Mouse (Mus musculus) limb, embryonic 15.5 days (tissue): ENCODE results near the gene Slc41a2. TPM values are rescaled to one million over a fixed set of nuclear protein-coding genes. Genes with fewer than 3 reads are reported as not detected.

Experiments
- ATAC-seq: fragments of 200-750 bp; cut with Nextera tagmentation; 2 replicates; pipeline ENCODE4 v1.8.0; 2017; ENCODE audit warnings: low read depth, moderate TSS enrichment; ENCODE audit not compliant: insufficient number of reproducible peaks, low FRiP score, low TSS enrichment
- H3K27ac ChIP-seq: fragments of 300-500 bp; sonication (generic); 2 replicates; pipeline ENCODE4 v1.5.1; 2015; ENCODE audit warnings: moderate library complexity, mild to moderate bottlenecking, inconsistent platforms
- H3K27me3 ChIP-seq: fragments of 300-500 bp; sonication (generic); 2 replicates; pipeline ENCODE4 v1.6.1; 2015; ENCODE audit warnings: inconsistent platforms
- H3K36me3 ChIP-seq: fragments of 300-500 bp; sonication (generic); 2 replicates; pipeline ENCODE4 v1.6.1; 2015; ENCODE audit warnings: inconsistent platforms
- H3K4me1 ChIP-seq: fragments of 300-500 bp; sonication (generic); 2 replicates; pipeline ENCODE4 v1.6.1; 2015; ENCODE audit warnings: inconsistent platforms
- H3K4me2 ChIP-seq: fragments of 300-500 bp; sonication (generic); 2 replicates; pipeline ENCODE4 v1.6.1; 2015; ENCODE audit warnings: mild to moderate bottlenecking, inconsistent platforms
- H3K4me3 ChIP-seq: fragments of 300-500 bp; sonication (generic); 2 replicates; pipeline ENCODE4 v1.5.1; 2015; ENCODE audit warnings: mild to moderate bottlenecking, inconsistent platforms
- H3K9ac ChIP-seq: fragments of 300-500 bp; sonication (generic); 2 replicates; pipeline ENCODE4 v1.6.1; 2015; ENCODE audit warnings: inconsistent platforms
- H3K9me3 ChIP-seq: fragments of 300-500 bp; sonication (generic); 2 replicates; pipeline ENCODE4 v1.6.1; 2016; ENCODE audit warnings: inconsistent platforms
- WGBS: fragments of 180-500 bp; shearing (Covaris S2); methylation state at CpG from one replicate; pipeline ENCODE4 v1.1.7; 2015; 5-methylcytosine and 5-hydroxymethylcytosine counted together
- polyA plus RNA-seq: library from polyadenylated mRNA; unstranded; fragments of >200 nt; fragmentation: Nextera tagmentation; extraction: Ambion mirVana; gene quantifications from 2 replicates; pipeline ENCODE4 v1.2.1, GENCODE M21; 2015

The Slc41a2 gene
- polyA plus RNA-seq, 1 experiment from 2014 or later, result 1.7 TPM

DNA sequence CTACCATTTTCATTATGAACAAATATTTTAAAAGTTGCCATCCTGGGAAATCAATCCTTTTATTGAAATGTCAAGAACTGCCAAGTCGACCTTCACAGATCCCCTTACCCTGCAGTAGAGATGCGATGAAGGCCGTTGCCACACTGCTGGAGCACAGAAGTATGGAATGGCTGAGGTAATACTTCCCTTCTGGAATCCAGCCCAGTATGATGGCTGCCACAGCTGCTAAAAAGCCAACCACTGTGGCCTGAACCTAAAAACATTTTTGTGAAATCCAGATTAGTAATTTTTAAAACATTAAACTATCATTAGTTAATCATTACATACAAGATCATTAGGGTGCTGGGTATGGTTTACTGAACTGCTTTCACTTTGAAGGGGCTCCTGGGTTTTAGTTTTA lies 36.6 kb downstream of the Slc41a2 start:
- ATAC-seq, result no peak
- WGBS, result 41% methylated on average over 3 of the region's 3 CpGs
- H3K4me3 ChIP-seq, result no peak overlapping the region
- no peak overlapping the region for H3K4me2 ChIP-seq
- no peak overlapping the region for H3K27ac ChIP-seq
- H3K9me3 ChIP-seq, result no peaks in the 10 kb centered on the region
- H3K4me1 ChIP-seq, result no peaks in the 10 kb centered on the region
- no peak overlapping the region for H3K9ac ChIP-seq
- peaks cover 3% of the 10 kb centered on the region; the same call in 1 of the 2 replicates for H3K27me3 ChIP-seq
- H3K36me3 ChIP-seq, result no peaks in the 10 kb centered on the region

DNA sequence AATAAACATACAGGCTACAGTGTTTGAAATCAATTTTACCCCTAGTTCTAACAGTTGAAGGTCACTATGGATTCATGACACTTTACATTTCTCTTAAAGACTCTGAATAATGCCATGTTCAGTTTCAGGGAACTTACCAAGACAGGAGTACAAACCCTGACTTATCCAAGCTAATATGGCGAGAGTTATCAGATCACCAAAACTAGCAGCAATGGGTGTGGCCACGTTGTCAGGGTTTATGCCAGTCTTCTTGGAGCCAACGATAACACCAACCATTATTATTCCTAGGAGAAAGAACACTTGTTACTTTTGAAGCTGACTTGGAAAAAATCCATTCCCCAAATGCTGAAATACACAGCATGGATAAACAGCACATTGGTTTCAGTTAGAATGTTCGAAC lies 40.7 kb downstream of the Slc41a2 start:
- WGBS, result 59% methylated on average over 4 of the region's 4 CpGs
- H3K27ac ChIP-seq, result no peak overlapping the region
- no peak for ATAC-seq
- H3K4me2 ChIP-seq, result no peak overlapping the region
- no peak overlapping the region for H3K9ac ChIP-seq
- no peaks in the 10 kb centered on the region for H3K4me1 ChIP-seq
- peaks cover 32% of the 10 kb centered on the region for H3K27me3 ChIP-seq
- no peak overlapping the region for H3K4me3 ChIP-seq
- no peaks in the 10 kb centered on the region for H3K9me3 ChIP-seq
- H3K36me3 ChIP-seq, result no peaks in the 10 kb centered on the region

DNA sequence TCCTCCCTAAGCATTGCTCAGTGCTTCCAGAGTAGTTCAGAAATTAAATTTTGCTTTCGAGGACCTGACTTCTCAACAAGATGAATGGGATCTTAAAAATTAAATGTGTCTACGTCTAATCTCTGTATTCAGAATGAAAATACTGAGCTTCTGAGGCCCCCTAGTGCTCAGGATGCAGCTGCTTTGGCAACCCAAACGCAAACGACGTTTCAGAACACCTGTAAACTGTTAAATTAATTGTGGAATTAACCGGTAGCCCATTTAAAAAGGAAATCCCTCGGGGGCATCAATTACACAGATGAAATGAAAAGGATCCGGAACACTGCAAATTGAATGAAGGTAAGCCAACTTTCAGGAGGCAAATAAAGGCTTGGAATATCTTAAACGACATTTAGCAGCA lies 42.9 kb downstream of the Slc41a2 start:
- ATAC-seq, result no peak
- Histone ChIP-seq H3K9me3 (no peaks in the 10 kb centered on the region), H3K4me3 (no peak overlapping the region), H3K27me3 (peaks cover 37% of the 10 kb centered on the region), H3K27ac (no peak overlapping the region), H3K4me2 (no peak overlapping the region), H3K9ac (no peak overlapping the region), H3K4me1 (no peaks in the 10 kb centered on the region), H3K36me3 (no peaks in the 10 kb centered on the region)
- 9% methylated on average over 9 of the region's 9 CpGs for WGBS

DNA sequence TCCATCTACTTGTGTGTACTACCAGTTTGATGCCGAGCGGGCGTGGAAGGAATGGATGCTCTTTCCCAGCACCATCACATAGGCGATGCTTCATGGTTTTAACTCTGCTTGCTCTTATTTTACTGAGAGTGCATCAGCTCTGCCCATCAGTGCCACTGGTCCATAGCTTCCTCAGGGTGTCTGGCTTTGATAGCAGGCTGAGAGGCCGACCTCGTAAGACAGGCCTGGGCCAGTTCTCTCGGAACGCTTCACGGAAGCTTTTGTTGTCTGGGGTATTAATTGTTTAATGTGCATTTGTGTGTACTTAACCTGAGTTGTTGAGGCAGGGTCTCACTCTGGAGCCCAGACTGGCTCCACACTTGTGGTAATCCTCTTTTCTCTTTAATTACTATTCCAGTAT lies 44.3 kb downstream of the Slc41a2 start:
- Histone ChIP-seq H3K9ac (no peak overlapping the region), H3K4me3 (no peak overlapping the region), H3K27me3 (peaks cover 37% of the 10 kb centered on the region), H3K4me1 (no peaks in the 10 kb centered on the region), H3K27ac (no peak overlapping the region), H3K36me3 (no peaks in the 10 kb centered on the region), H3K4me2 (no peak overlapping the region), H3K9me3 (no peaks in the 10 kb centered on the region)
- ATAC-seq, result no peak
- 81% methylated on average over 9 of the region's 9 CpGs for WGBS

- peaks cover 37% of the 10 kb centered on the region for H3K27me3 ChIP-seq
- H3K4me1 ChIP-seq, result no peaks in the 10 kb centered on the region; the same call in 1 of the 2 replicates
- H3K4me2 ChIP-seq, result no peak overlapping the region
- H3K9me3 ChIP-seq, result no peaks in the 10 kb centered on the region
- H3K4me3 ChIP-seq, result no peak overlapping the region
- H3K36me3 ChIP-seq, result no peaks in the 10 kb centered on the region
- H3K9ac ChIP-seq, result no peak overlapping the region
- ATAC-seq, result no peak
- H3K27ac ChIP-seq, result no peak overlapping the region
- WGBS, result 81% methylated on average over 11 of the region's 11 CpGs
These were observed 46.0 kb downstream of the Slc41a2 start for GRCm38 (mm10) chr10:83291731-83292130.

DNA sequence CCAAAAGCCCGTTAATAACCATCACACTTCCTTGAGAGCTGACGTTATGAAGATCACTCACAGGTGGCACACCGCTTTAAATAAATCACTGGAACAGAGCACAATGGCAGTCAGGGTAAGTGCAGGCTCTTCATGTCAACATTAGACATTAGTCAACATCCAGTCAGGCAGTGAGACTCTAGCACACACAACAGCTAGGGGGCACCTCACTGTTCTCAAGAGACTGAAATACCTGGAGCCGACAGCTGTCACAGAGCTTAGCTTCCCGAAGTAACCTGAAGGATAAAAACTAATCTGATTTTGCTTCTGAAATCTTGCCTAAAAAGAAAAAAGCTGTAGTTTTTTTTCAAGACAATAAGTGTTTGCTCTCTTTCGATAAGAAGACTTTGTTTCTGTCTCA lies 49.9 kb downstream of the Slc41a2 start:
- ATAC-seq, result no peak
- H3K9me3 ChIP-seq, result no peaks in the 10 kb centered on the region
- H3K27me3 ChIP-seq, result 0 out of 2 replicates have a peak, but pooled peaks cover 9% of the 10 kb centered on the region
- H3K4me2 ChIP-seq, result no peak overlapping the region
- 64% methylated on average over 6 of the region's 6 CpGs for WGBS
- H3K27ac ChIP-seq, result no peak overlapping the region
- H3K36me3 ChIP-seq, result no peaks in the 10 kb centered on the region
- H3K4me3 ChIP-seq, result no peak overlapping the region
- peaks cover 10% of the 10 kb centered on the region; the same call in 1 of the 2 replicates for H3K4me1 ChIP-seq
- no peak overlapping the region for H3K9ac ChIP-seq

GRCm38 (mm10) chr10:83286399-83286798 lies 51.3 kb downstream of the Slc41a2 start:
- Histone ChIP-seq H3K9ac (no peak overlapping the region), H3K9me3 (no peaks in the 10 kb centered on the region), H3K36me3 (no peaks in the 10 kb centered on the region), H3K27me3 (no peaks in the 10 kb centered on the region), H3K4me1 (peaks cover 10% of the 10 kb centered on the region; the same call in 1 of the 2 replicates), H3K4me3 (no peak overlapping the region), H3K27ac (no peak overlapping the region), H3K4me2 (no peak overlapping the region)
- WGBS, result 25% methylated on average over 7 of the region's 7 CpGs
- no peak for ATAC-seq

DNA sequence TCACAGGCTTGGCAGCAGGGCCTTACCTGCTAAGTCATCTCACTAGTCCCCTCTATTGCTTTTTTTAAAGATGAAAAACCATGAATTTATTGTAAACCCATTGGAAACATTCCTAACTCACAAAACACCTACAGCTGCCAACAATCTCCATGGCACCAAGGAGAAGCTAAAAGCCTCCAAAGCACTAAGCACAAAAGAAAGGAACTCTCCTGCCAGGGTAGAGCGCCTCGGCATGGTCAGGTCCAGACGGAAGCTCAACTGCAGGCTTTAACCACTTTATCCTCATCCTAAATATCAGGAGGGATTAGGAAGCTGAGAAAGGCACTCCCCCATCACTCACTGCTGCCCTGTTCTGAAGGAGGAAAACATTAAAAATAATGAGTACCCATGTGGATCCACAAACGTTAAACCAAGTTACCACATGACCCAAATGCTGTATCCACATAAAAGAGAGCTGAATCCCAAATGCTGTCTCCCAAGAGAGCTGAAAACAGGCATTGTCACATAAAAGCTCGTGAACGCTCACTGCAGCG lies 51.9 kb downstream of the Slc41a2 start:
- H3K4me2 ChIP-seq, result no peak overlapping the region
- no peak overlapping the region for H3K4me3 ChIP-seq
- WGBS, result 36% methylated on average over 7 of the region's 7 CpGs
- H3K4me1 ChIP-seq, result peaks cover 10% of the 10 kb centered on the region; the same call in 1 of the 2 replicates
- H3K27me3 ChIP-seq, result no peaks in the 10 kb centered on the region
- H3K27ac ChIP-seq, result no peak overlapping the region
- no peak overlapping the region for H3K9ac ChIP-seq
- H3K36me3 ChIP-seq, result no peaks in the 10 kb centered on the region
- H3K9me3 ChIP-seq, result no peaks in the 10 kb centered on the region
- ATAC-seq, result no peak

DNA sequence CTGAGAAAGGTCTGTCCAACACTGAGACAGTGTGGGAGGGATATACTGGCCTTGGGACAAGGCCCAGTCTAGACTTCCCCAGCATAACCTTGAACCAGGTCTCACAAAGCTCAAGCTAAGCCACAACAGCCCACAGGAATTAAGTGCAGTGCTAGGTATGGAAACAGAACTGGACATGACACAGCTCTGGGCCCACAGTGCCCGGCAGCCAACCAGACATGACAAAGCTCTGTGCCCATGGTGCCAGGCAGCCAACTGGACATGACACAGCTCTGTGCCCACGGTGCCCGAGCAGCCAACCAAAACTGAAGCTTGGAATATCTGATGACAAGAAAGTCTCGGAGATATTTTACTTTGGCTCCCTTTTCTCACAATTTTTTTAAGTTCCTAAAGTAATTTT lies 52.8 kb downstream of the Slc41a2 start:
- ATAC-seq, result no peak
- Histone ChIP-seq H3K9ac (no peak overlapping the region), H3K4me3 (no peak overlapping the region), H3K27me3 (no peaks in the 10 kb centered on the region), H3K9me3 (no peaks in the 10 kb centered on the region), H3K4me2 (no peak overlapping the region), H3K4me1 (peaks cover 10% of the 10 kb centered on the region; the same call in 1 of the 2 replicates), H3K36me3 (no peaks in the 10 kb centered on the region), H3K27ac (no peak overlapping the region)
- 92% methylated on average over 4 of the region's 4 CpGs for WGBS

DNA sequence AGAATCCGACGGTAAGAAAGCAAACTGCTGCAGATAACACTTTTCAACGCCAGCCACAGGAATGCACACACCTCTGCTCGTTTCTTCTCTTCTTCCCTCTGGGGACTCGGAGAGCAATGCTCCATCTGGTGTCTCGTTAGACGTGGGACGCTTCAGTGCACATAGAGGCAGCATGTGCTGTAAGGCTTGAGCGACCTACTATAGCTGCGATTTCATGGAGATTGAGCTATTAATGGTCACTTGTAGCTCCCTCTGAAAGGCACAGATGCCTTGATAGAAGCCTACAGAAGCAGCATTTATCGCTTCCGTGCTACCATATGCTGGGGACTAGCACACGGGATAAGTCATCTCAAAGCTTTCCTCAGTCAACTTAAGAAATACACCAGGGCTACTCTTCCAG lies 71.0 kb downstream of the Slc41a2 start:
- Histone ChIP-seq H3K9me3 (no peaks in the 10 kb centered on the region), H3K4me2 (no peak overlapping the region), H3K9ac (no peak overlapping the region), H3K27me3 (no peaks in the 10 kb centered on the region), H3K27ac (no peak overlapping the region), H3K4me1 (no peaks in the 10 kb centered on the region), H3K36me3 (no peaks in the 10 kb centered on the region), H3K4me3 (no peak overlapping the region)
- ATAC-seq, result no peak
- WGBS, result 58% methylated on average over 13 of the region's 13 CpGs

DNA sequence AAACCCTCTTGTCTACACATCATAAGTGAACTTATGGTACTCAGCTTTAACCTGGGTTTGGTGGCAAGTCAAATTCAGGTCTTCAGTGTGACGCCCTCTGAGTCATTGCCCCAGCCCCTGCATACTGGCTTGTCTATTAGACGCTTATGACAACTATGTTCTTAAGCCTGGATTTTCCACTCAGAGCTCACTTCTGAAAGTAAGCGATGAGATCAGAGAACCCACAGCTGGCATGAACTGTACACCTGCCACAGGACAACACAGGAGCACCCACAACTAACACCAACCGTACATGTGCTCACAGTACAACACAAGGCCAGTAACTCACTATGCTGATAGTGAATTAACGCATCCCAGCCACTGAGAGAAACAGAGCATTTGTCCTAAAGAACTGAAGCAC lies 71.4 kb downstream of the Slc41a2 start:
- WGBS, result 87% methylated on average over 5 of the region's 5 CpGs

DNA sequence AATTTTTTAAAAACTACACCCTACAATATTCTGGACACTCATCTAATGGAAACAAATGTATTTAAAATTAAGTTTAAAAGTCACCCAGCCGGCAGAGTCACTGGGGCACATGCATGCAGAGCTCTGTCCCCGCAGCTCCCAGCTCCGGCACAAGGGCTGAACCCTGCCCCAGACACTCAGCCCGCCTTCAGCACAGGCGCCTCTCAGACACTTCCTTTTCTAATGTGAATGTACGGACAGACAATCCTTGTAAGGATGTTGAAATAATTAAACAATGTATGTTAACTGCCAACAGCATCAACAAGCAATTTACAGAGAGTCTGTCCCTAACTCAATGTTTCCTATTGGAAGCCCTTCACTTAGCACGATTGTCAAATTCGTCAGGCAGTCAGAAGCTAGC lies 73.0 kb downstream of the Slc41a2 start:
- Histone ChIP-seq H3K4me2 (no peak overlapping the region), H3K9me3 (no peaks in the 10 kb centered on the region), H3K4me3 (no peak overlapping the region), H3K4me1 (no peaks in the 10 kb centered on the region), H3K36me3 (no peaks in the 10 kb centered on the region), H3K27me3 (no peaks in the 10 kb centered on the region), H3K9ac (no peak overlapping the region), H3K27ac (no peak overlapping the region)
- ATAC-seq, result no peak
- 53% methylated on average over 8 of the region's 8 CpGs for whole genome bisulfite sequencing

More for the DNA sequence above, 71.4 kb downstream of the Slc41a2 start:
- Histone ChIP-seq H3K27ac (no peak overlapping the region), H3K4me3 (no peak overlapping the region), H3K36me3 (no peaks in the 10 kb centered on the region), H3K4me1 (no peaks in the 10 kb centered on the region), H3K9ac (no peak overlapping the region), H3K27me3 (no peaks in the 10 kb centered on the region), H3K9me3 (no peaks in the 10 kb centered on the region), H3K4me2 (no peak overlapping the region)
- ATAC-seq, result no peak

DNA sequence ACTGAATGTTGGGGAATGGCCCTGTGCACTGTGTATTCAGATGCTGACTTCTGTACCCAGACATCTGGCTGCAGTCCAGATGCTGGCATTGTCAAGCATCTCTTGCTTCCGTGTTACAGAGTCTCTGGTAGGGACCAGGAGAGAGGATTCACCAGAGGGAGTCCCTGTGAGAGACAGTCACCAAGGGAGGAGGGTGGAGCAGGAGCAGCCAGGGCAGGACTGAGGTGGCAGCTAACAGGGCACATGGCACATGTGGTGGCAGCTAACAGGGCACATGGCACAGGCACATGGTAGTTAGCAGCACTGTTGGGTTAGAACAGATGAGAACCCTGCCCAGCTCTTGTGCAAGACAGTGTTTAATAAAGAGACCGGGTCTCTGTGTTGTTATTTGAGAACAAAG lies 73.6 kb downstream of the Slc41a2 start:
- H3K4me2 ChIP-seq, result no peak overlapping the region
- no peaks in the 10 kb centered on the region for H3K4me1 ChIP-seq
- no peak overlapping the region for H3K4me3 ChIP-seq
- no peaks in the 10 kb centered on the region for H3K36me3 ChIP-seq
- no peaks in the 10 kb centered on the region for H3K9me3 ChIP-seq
- no peak for ATAC-seq
- H3K9ac ChIP-seq, result no peak overlapping the region
- H3K27ac ChIP-seq, result no peak overlapping the region
- H3K27me3 ChIP-seq, result no peaks in the 10 kb centered on the region
- 53% methylated on average over 2 of the region's 2 CpGs for WGBS
